Mouse (Mus musculus) yolk sac, embryonic 10.5 days (tissue): ENCODE results near the gene Gtse1.
"Not testable (repeated sequence)": the region's sequence is repeated elsewhere in the genome, so short reads cannot be mapped to it uniquely, and the experiment has no call there.

ENCODE experiments used
- DNase-seq: peaks from one replicate; pipeline ENCODE4 v3.0.0-alpha.2; 2017; ENCODE audit warnings: low spot score

Gene Gtse1

GRCm38 (mm10) chr15:85859490-85860031 is at the start of gene Gtse1:
Gene Gtse1, plus strand, starts transcription at chr15:85859745.
- DNase-seq: peak; percentile 95

GRCm38 (mm10) chr15:85810462-85810805 is 49.1 kb upstream of the Gtse1 start:
- no peak for DNase-seq

- peak; percentile 32 for DNase-seq
Observed at GRCm38 (mm10) chr15:85810806-85811521, 48.6 kb upstream of the Gtse1 start.

GRCm38 (mm10) chr15:85811535-85812277 is 47.8 kb upstream of the Gtse1 start, which contains the start of gene Cdpf1:
Gene Cdpf1, minus strand, starts transcription at chr15:85811697.
- DNase-seq: peak; percentile 97

- no peak for DNase-seq
Observed at GRCm38 (mm10) chr15:85813428-85813827, 46.1 kb upstream of the Gtse1 start.

- peak; percentile 14 for DNase-seq
Observed at GRCm38 (mm10) chr15:85821203-85822010, 38.1 kb upstream of the Gtse1 start, which contains the start of gene Pkdrej. Gene Pkdrej, minus strand, starts transcription at chr15:85821734.

GRCm38 (mm10) chr15:85822011-85822359 is 37.6 kb upstream of the Gtse1 start:
- peak; percentile 29 for DNase-seq

- DNase-seq: no peak
Observed at GRCm38 (mm10) chr15:85826676-85827075, 32.9 kb upstream of the Gtse1 start.

- DNase-seq: no peak
Observed at GRCm38 (mm10) chr15:85828071-85828470, 31.5 kb upstream of the Gtse1 start.

GRCm38 (mm10) chr15:85829470-85829869 is 30.1 kb upstream of the Gtse1 start:
- DNase-seq: no peak

- DNase-seq: peak; percentile 85
Observed at GRCm38 (mm10) chr15:85831954-85832590, 27.5 kb upstream of the Gtse1 start, which contains the start of gene Ttc38. Gene Ttc38, plus strand, starts transcription at chr15:85832306.

GRCm38 (mm10) chr15:85832599-85832998 is 26.9 kb upstream of the Gtse1 start:
- peak; percentile 69 for DNase-seq

GRCm38 (mm10) chr15:85835335-85835734 is 24.2 kb upstream of the Gtse1 start:
- DNase-seq: no peak

- DNase-seq: no peak
Observed at GRCm38 (mm10) chr15:85836887-85837286, 22.7 kb upstream of the Gtse1 start.

GRCm38 (mm10) chr15:85840983-85841382 is 18.6 kb upstream of the Gtse1 start:
- peak; percentile 62 for DNase-seq

- DNase-seq: no peak
Observed at GRCm38 (mm10) chr15:85841796-85842360, 17.7 kb upstream of the Gtse1 start.

- no peak for DNase-seq
Observed at GRCm38 (mm10) chr15:85845071-85845470, 14.5 kb upstream of the Gtse1 start.

- DNase-seq: no peak
Observed at GRCm38 (mm10) chr15:85851656-85852392, 7.7 kb upstream of the Gtse1 start.

GRCm38 (mm10) chr15:85858980-85859489 is 510 bp upstream of the Gtse1 start:
- DNase-seq: no peak

- not testable (repeated sequence) for DNase-seq
Observed at GRCm38 (mm10) chr15:85865913-85866312, 6.4 kb downstream of the Gtse1 start.
